Mouse (Mus musculus): Measurements from ENCODE around the gene Gamt. TPM values are rescaled to one million over a fixed set of nuclear protein-coding genes. Genes with fewer than 3 reads are reported as not detected.

The Gamt gene
- polyA plus RNA-seq, 1 experiment from 2014 or later, result 8.2 TPM

DNA sequence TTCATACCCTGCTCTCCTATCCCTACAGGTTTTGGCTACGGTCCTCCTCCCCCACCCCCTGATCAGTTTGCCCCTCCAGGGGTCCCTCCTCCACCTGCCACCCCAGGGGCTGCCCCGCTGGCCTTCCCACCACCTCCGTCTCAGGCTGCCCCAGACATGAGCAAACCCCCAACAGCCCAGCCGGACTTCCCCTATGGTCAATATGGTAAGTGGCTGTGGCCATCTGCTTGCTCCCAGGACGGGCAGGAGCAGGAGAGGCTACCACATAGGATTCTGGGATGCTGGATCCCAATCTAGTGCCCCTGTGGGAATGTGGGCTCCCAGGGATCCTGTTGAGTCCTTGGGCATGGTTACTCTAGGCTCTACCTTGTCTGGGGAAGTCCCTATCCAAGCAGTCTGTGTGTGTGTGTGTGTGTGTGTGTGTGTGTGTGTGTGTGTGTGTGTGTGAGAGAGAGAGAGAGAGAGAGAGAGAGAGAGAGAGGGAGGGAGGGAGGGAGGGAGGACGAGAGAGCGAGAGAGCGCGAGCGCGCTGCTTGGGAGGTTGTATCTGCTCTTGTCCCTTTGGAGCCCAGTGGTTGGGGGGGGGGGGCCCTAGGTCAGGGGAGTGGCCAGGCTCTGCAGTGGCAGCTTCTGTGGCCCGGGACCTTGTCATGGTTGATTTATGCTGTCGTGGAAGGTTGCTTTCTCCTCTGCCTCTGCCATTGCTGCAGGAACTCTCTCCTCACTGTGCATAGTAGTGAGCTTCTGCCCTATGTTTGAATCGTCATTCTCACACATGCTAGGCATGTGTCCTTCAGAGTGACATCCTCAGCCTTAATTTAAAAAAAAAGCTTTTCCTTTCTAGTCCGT lies 24.6 kb upstream of the Gamt start:
- in situ Hi-C loops (cut with MboI; ENCODE audit: low pct_unique_long_range_greater_than_20kb), result no loop called here
- DNase-seq (ENCODE audit: low read depth, low spot score) (no peak), ATAC-seq (no peak)
- no peak for TF ChIP-seq CTCF (IDR thresholded peaks at IDR 0.05)
- H3K27me3 ChIP-seq, result no peaks in the 10 kb centered on the region
- CTCF ChIA-PET, result no interaction called here
- POLR2A ChIA-PET, result no interaction called here

GRCm38 (mm10) chr10:80282481-80283441 lies 21.9 kb upstream of the Gamt start:
- CTCF ChIA-PET, result interaction anchor here (0.9 to 1.4 kb wide), 2 partner anchors 14 to 30 kb away, joined by 3 to 4 read pairs; no protein-coding TSS in a partner anchor
- TF ChIP-seq CTCF (IDR thresholded peaks at IDR 0.05), result no peak
- POLR2A ChIA-PET, result interaction anchor here (1.0 kb wide), 1 partner anchor 16 kb away, joined by 4 read pairs; no protein-coding TSS in a partner anchor
- ATAC-seq (no peak), DNase-seq (ENCODE audit: low read depth, low spot score) (no peak)
- in situ Hi-C loops (cut with MboI; ENCODE audit: low pct_unique_long_range_greater_than_20kb), result no loop called here
- no peaks in the 10 kb centered on the region for H3K27me3 ChIP-seq

- ATAC-seq (peak; percentile 38), DNase-seq (ENCODE audit: low read depth, low spot score) (no peak)
- H3K27me3 ChIP-seq, result no peaks in the 10 kb centered on the region
- ChIA-PET CTCF (interaction anchor here (1.4 kb wide), 1 partner anchor 13 kb away, joined by 4 read pairs; no protein-coding TSS in a partner anchor), POLR2A (interaction anchor here (1.0 kb wide), 1 partner anchor 15 kb away, joined by 4 read pairs; no protein-coding TSS in a partner anchor)
- no peak for TF ChIP-seq CTCF (IDR thresholded peaks at IDR 0.05)
- in situ Hi-C loops (cut with MboI; ENCODE audit: low pct_unique_long_range_greater_than_20kb), result no loop called here
Observed at GRCm38 (mm10) chr10:80281921-80282371, 21.1 kb upstream of the Gamt start.

DNA sequence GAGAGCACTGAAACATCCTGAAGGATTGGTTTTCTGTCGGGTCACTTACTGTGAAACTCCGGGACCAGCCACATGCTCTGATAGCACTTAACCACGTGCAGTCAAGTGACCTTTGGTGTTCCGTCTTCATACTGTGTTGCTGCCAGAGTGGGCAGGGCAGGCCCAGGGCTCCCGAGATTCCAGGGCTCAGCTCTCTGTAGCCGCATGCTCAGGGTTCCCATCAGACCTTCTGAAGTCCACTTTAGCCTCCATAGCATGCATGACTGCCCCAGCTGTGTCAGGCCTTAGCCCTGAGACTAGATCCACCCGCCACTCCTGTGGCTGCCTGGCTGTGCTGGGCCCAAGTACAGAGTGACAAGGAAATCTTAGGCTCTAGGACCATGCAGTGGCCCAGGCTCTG lies 20.5 kb upstream of the Gamt start:
- peak; percentile 29 for ATAC-seq
- H3K27me3 ChIP-seq, result no peaks in the 10 kb centered on the region
- ChIA-PET CTCF (interaction anchor here (1.4 kb wide), 1 partner anchor 13 kb away, joined by 4 read pairs; no protein-coding TSS in a partner anchor), POLR2A (no interaction called here)
- no peak for TF ChIP-seq CTCF (IDR thresholded peaks at IDR 0.05)
- DNase-seq (ENCODE audit: low read depth, low spot score), result no peak
- in situ Hi-C loops (cut with MboI; ENCODE audit: low pct_unique_long_range_greater_than_20kb), result no loop called here

DNA sequence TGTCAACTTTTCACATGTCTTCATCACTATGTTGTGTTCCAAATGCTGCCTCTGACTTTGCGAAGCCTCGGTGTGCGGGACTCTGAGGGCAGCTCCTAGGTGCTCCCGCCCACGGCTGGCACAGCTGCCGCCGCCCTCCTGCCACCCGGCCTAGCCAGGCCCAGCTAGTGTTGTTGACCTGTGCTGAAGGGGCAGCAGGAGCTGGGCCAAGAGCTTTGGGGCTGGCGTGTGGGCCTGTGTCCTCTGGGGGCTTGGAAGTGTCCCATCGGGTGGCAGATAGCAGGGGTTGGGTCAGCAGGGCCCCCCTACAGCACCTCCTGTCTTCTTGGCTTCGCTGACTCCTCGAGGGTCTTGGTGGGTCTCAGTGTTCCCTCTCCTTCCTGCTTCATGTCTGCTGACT lies 18.5 kb upstream of the Gamt start:
- no peak for DNase-seq (ENCODE audit: low read depth, low spot score)
- H3K27me3 ChIP-seq, result no peaks in the 10 kb centered on the region
- in situ Hi-C loops (cut with MboI; ENCODE audit: low pct_unique_long_range_greater_than_20kb), result no loop called here
- no peak for ATAC-seq
- CTCF ChIA-PET, result interaction anchor here (1.0 kb wide), 1 partner anchor 13 kb away, joined by 3 read pairs; the partner anchor contains the start of gene Rps15
- POLR2A ChIA-PET, result no interaction called here
- no peak for TF ChIP-seq CTCF (IDR thresholded peaks at IDR 0.05)

GRCm38 (mm10) chr10:80278390-80278789 lies 17.6 kb upstream of the Gamt start:
- POLR2A ChIA-PET, result no interaction called here
- in situ Hi-C loops (cut with MboI; ENCODE audit: low pct_unique_long_range_greater_than_20kb), result no loop called here
- H3K27me3 ChIP-seq, result no peaks in the 10 kb centered on the region
- no peak for ATAC-seq
- no peak for TF ChIP-seq CTCF (IDR thresholded peaks at IDR 0.05)
- DNase-seq (ENCODE audit: low read depth, low spot score), result no peak
- CTCF ChIA-PET, result interaction anchor here (0.9 to 1.2 kb wide), 2 partner anchors 12 to 14 kb away, joined by 3 to 4 read pairs; partner anchors contain the start of gene Rps15

DNA sequence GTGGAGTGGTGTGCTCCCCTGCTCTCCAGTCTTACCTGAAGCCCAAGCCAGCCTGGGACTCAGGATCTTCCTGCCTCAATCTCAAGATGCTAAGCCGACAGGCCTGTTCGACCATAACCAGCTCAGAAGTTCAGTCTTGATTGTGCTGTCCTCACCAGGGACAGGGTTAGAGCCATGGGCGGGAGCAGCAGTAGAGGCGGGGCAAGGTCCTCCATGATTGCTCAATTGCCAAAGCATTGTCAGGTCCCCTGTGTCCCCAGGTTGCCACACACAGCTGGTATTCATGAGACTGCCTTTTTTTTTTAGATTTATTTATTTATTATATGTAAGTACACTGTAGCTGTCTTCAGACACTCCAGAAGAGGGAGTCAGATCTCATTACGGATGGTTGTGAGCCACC lies 15.4 kb upstream of the Gamt start:
- ChIA-PET CTCF (no interaction called here), POLR2A (interaction anchor here (1.1 kb wide), 1 partner anchor 10 kb away, joined by 3 read pairs; no protein-coding TSS in a partner anchor)
- no peak for TF ChIP-seq CTCF (IDR thresholded peaks at IDR 0.05)
- H3K27me3 ChIP-seq, result no peaks in the 10 kb centered on the region
- in situ Hi-C loops (cut with MboI; ENCODE audit: low pct_unique_long_range_greater_than_20kb), result no loop called here
- no peak for ATAC-seq
- no peak for DNase-seq (ENCODE audit: low read depth, low spot score)

GRCm38 (mm10) chr10:80273847-80274246 lies 13.0 kb upstream of the Gamt start:
- ATAC-seq (no peak), DNase-seq (ENCODE audit: low read depth, low spot score) (no peak)
- in situ Hi-C loops (cut with MboI; ENCODE audit: low pct_unique_long_range_greater_than_20kb), result no loop called here

GRCm38 (mm10) chr10:80271870-80272585 lies 11.2 kb upstream of the Gamt start:
- ATAC-seq (no peak), DNase-seq (ENCODE audit: low read depth, low spot score) (no peak)
- H3K27me3 ChIP-seq, result no peaks in the 10 kb centered on the region
- in situ Hi-C loops (cut with MboI; ENCODE audit: low pct_unique_long_range_greater_than_20kb), result no loop called here
- ChIA-PET CTCF (no interaction called here), POLR2A (no interaction called here)
- no peak for TF ChIP-seq CTCF (IDR thresholded peaks at IDR 0.05)

More at GRCm38 (mm10) chr10:80273847-80274246, 13.0 kb upstream of the Gamt start:
- ChIA-PET POLR2A (interaction anchor here (1.6 kb wide), 1 partner anchor 9 kb away, joined by 4 read pairs; no protein-coding TSS in a partner anchor), CTCF (interaction anchor here (1.0 kb wide), 1 partner anchor 17 kb away, joined by 4 read pairs; no protein-coding TSS in a partner anchor)
- no peaks in the 10 kb centered on the region for H3K27me3 ChIP-seq
- no peak for TF ChIP-seq CTCF (IDR thresholded peaks at IDR 0.05)

Measured in Patski (cell line).